Mouse (Mus musculus) thymus, adult 2 months (tissue): Measurements from ENCODE around the gene Kif7.

ENCODE experiments used
- CTCF ChIP-seq: fragments of 200-500 bp; IDR thresholded peaks from 2 replicates; pipeline ENCODE4 v1.5.1; 2012; ENCODE audit warnings: mild to moderate bottlenecking, control low read depth, low read length, moderate library complexity, borderline replicate concordance; ENCODE audit not compliant: control insufficient read depth, poor library complexity, insufficient read depth; ENCODE audit errors: extremely low read depth
- POLR2A ChIP-seq: fragments of 200-500 bp; IDR thresholded peaks from 2 replicates; pipeline ENCODE4 v1.6.1; 2012; ENCODE audit warnings: mild to moderate bottlenecking, low read length, control low read depth, moderate library complexity; ENCODE audit not compliant: control insufficient read depth, poor library complexity, insufficient read depth; ENCODE audit errors: extremely low read depth

GRCm38 (mm10) chr7:79736511-79736910, 21.0 kb upstream of the Kif7 start:
- TF ChIP-seq CTCF, result no peak
- no peak for TF ChIP-seq POLR2A
